Mouse (Mus musculus) neural tube, embryonic 12.5 days (tissue): ENCODE data around the gene Prr36. TPM values are rescaled to one million over a fixed set of nuclear protein-coding genes. Genes with fewer than 3 reads are reported as not detected.

Source experiments
- polyA plus RNA-seq: library from polyadenylated mRNA; unstranded; fragments of >200 nt; fragmentation: Nextera tagmentation; extraction: Ambion mirVana; gene quantifications from 2 replicates; pipeline ENCODE4 v1.2.1, GENCODE M21; 2016

Prr36 gene
- polyA plus RNA-seq, 1 experiment from 2014 or later = 40.7 TPM

Other genes with a start within 250 kb of the Prr36 start
- not detected in 2 replicates for gene Cd209f, start 111.6 kb downstream of the Prr36 start, polyA plus RNA-seq
- gene Cd209g, start 83.4 kb downstream of the Prr36 start, polyA plus RNA-seq = not detected in 2 replicates
- gene Evi5l, start 50.9 kb downstream of the Prr36 start, polyA plus RNA-seq = 72.1 and 74.7 TPM in 2 replicates
- gene Lrrc8e, start 9.4 kb upstream of the Prr36 start, polyA plus RNA-seq = 0.05 and 0.08 TPM in 2 replicates
- gene Map2k7, start 21.3 kb upstream of the Prr36 start, polyA plus RNA-seq = 43.4 and 50.9 TPM in 2 replicates
- 1.2 and 1.5 TPM in 2 replicates for gene Gm49320, start 21.4 kb upstream of the Prr36 start, polyA plus RNA-seq
- gene Tgfbr3l, start 30.8 kb upstream of the Prr36 start, polyA plus RNA-seq = 5.4 and 8.1 TPM in 2 replicates
- gene Snapc2, start 35.6 kb upstream of the Prr36 start, polyA plus RNA-seq = 60.6 and 63.2 TPM in 2 replicates
- 209 and 218 TPM in 2 replicates for gene Ctxn1, start 41.8 kb upstream of the Prr36 start, polyA plus RNA-seq
- gene Timm44, start 58.5 kb upstream of the Prr36 start, polyA plus RNA-seq = 44.9 and 53.2 TPM in 2 replicates
- gene Ccl25, start 107.8 kb upstream of the Prr36 start, polyA plus RNA-seq = 21.2 and 22.8 TPM in 2 replicates
- 222 and 233 TPM in 2 replicates for gene Elavl1, start 108.0 kb upstream of the Prr36 start, polyA plus RNA-seq